Mouse (Mus musculus) MEL (cell line): Measurements from ENCODE around the gene Foxo3. TPM values are rescaled to one million over a fixed set of nuclear protein-coding genes. Genes with fewer than 3 reads are reported as not detected.

ENCODE experiments used
- DNase-seq: peaks from one replicate; pipeline ENCODE4 v3.0.0; 2011; ENCODE audit warnings: low read depth, low spot score
- H3K27ac ChIP-seq: 2 replicates; pipeline ENCODE4 v1.5.1; 2012; ENCODE audit warnings: low read depth, mild to moderate bottlenecking, control low read depth, low read length, moderate library complexity; ENCODE audit not compliant: control insufficient read depth
- H3K27me3 ChIP-seq, 2 experiments: fragments of 150-350 bp in 1 of 2; sonication (generic) in 1 of 2; 2 replicates each; pipeline ENCODE4 v1.6.1; 2012; ENCODE audit warnings: low read length in 2 of 2, mild to moderate bottlenecking in 2 of 2, improper control_type of control experiment in 1 of 2, moderate library complexity in 1 of 2; ENCODE audit not compliant: insufficient read depth in 2 of 2, control insufficient read depth in 1 of 2
- H3K36me3 ChIP-seq, 2 experiments: 2 replicates each; pipeline ENCODE4 v1.6.1; 2012 to 2014; ENCODE audit warnings: low read length in 2 of 2, improper control_type of control experiment in 1 of 2, inconsistent platforms in 1 of 2, mild to moderate bottlenecking in 1 of 2; ENCODE audit not compliant: insufficient read depth in 2 of 2, control insufficient read depth in 1 of 2
- H3K4me1 ChIP-seq, 2 experiments: fragments of 150-350 bp in 1 of 2; sonication (generic) in 1 of 2; 2 replicates each; pipeline ENCODE4 v1.6.1; 2012; ENCODE audit warnings: low read length in 2 of 2, improper control_type of control experiment in 1 of 2, mild to moderate bottlenecking in 1 of 2; ENCODE audit not compliant: insufficient read depth in 2 of 2, control insufficient read depth in 1 of 2
- H3K4me3 ChIP-seq, 2 experiments: fragments of 150-350 bp in 1 of 2; sonication (generic) in 1 of 2; 2 replicates each; pipeline ENCODE4 v1.5.1; 2012; ENCODE audit warnings: low read depth in 2 of 2, low read length in 2 of 2, mild to moderate bottlenecking in 2 of 2, moderate library complexity in 2 of 2, control low read depth in 1 of 2, improper control_type of control experiment in 1 of 2; ENCODE audit not compliant: control insufficient read depth in 1 of 2, insufficient read depth in 1 of 2
- H3K79me2 ChIP-seq: 2 replicates; pipeline ENCODE4 v1.6.1; 2012; ENCODE audit warnings: mild to moderate bottlenecking, low read length, moderate library complexity; ENCODE audit not compliant: control insufficient read depth, poor library complexity, insufficient read depth
- H3K9ac ChIP-seq: 2 replicates; pipeline ENCODE4 v1.6.1; 2012; ENCODE audit warnings: low read depth, mild to moderate bottlenecking, control low read depth, low read length, moderate library complexity; ENCODE audit not compliant: control insufficient read depth, poor library complexity, severe bottlenecking
- H3K9me3 ChIP-seq: fragments of 150-350 bp; sonication (generic); replicated peaks from 2 replicates; pipeline ENCODE4 v1.6.1; 2012; ENCODE audit warnings: mild to moderate bottlenecking, low read length, improper control_type of control experiment, moderate library complexity; ENCODE audit not compliant: insufficient read depth
- BHLHE40 ChIP-seq: IDR thresholded peaks from 2 replicates; pipeline ENCODE4 v1.6.1; 2012; ENCODE audit warnings: low read depth, mild to moderate bottlenecking, inconsistent platforms, low read length, improper control_type of control experiment, borderline replicate concordance
- CHD2 ChIP-seq: IDR thresholded peaks from 2 replicates; pipeline ENCODE4 v1.6.1; 2011; ENCODE audit warnings: low read length, improper control_type of control experiment
- CTCF ChIP-seq, 3 experiments: IDR thresholded peaks in 2 of 3; conservative IDR thresholded peaks in 1 of 3; 2 replicates each; pipeline ENCODE4 v1.5.1; 2011 to 2012; ENCODE audit warnings: low read length in 3 of 3, low read depth in 2 of 3, mild to moderate bottlenecking in 2 of 3, improper control_type of control experiment in 1 of 3, inconsistent platforms in 1 of 3, mixed read lengths in 1 of 3, moderate library complexity in 1 of 3; ENCODE audit not compliant: control insufficient read depth in 1 of 3, insufficient read depth in 1 of 3, poor library complexity in 1 of 3, severe bottlenecking in 1 of 3
- EP300 ChIP-seq, 2 experiments: IDR thresholded peaks; 2 replicates each; pipeline ENCODE4 v1.6.1; 2011; ENCODE audit warnings: improper control_type of control experiment in 2 of 2, low read length in 2 of 2, low read depth in 1 of 2, mild to moderate bottlenecking in 1 of 2
- ETS1 ChIP-seq: IDR thresholded peaks from 2 replicates; pipeline ENCODE4 v1.6.1; 2012; ENCODE audit warnings: low read depth, mild to moderate bottlenecking, inconsistent platforms, low read length, improper control_type of control experiment, moderate library complexity
- GABPA ChIP-seq: IDR thresholded peaks from 2 replicates; pipeline ENCODE4 v1.6.1; 2012; ENCODE audit warnings: low read depth, mild to moderate bottlenecking, inconsistent platforms, low read length, improper control_type of control experiment, moderate library complexity
- GATA1 ChIP-seq: IDR thresholded peaks from 2 replicates; pipeline ENCODE4 v1.6.1; 2011; ENCODE audit warnings: low read depth, low read length, improper control_type of control experiment
- JUND ChIP-seq: IDR thresholded peaks from 2 replicates; pipeline ENCODE4 v1.6.1; 2011; ENCODE audit warnings: low read depth, mild to moderate bottlenecking, improper control_type of control experiment, low read length
- KAT2A ChIP-seq: conservative IDR thresholded peaks from 2 replicates; pipeline ENCODE4 v1.6.1; 2012; ENCODE audit warnings: low read depth, low read length, improper control_type of control experiment, inconsistent platforms
- MAFK ChIP-seq: IDR thresholded peaks from 2 replicates; pipeline ENCODE4 v1.6.1; 2011; ENCODE audit warnings: low read depth, mild to moderate bottlenecking, low read length, improper control_type of control experiment, borderline replicate concordance
- MAX ChIP-seq: IDR thresholded peaks from 2 replicates; pipeline ENCODE4 v1.6.1; 2011; ENCODE audit warnings: low read length, improper control_type of control experiment
- MAZ ChIP-seq: IDR thresholded peaks from 2 replicates; pipeline ENCODE4 v1.6.1; 2012; ENCODE audit warnings: low read depth, mild to moderate bottlenecking, inconsistent platforms, low read length, improper control_type of control experiment
- MXI1 ChIP-seq: IDR thresholded peaks from 2 replicates; pipeline ENCODE4 v1.6.1; 2011; ENCODE audit warnings: mild to moderate bottlenecking, low read depth, low read length, improper control_type of control experiment
- MYC ChIP-seq: IDR thresholded peaks from 2 replicates; pipeline ENCODE4 v1.6.1; 2011; ENCODE audit warnings: low read depth, mild to moderate bottlenecking, low read length, improper control_type of control experiment, moderate library complexity
- NELFE ChIP-seq: IDR thresholded peaks from 2 replicates; pipeline ENCODE4 v1.6.1; 2011; ENCODE audit warnings: low read depth, low read length, improper control_type of control experiment
- NRF1 ChIP-seq: IDR thresholded peaks from 2 replicates; pipeline ENCODE4 v1.6.1; 2014; ENCODE audit warnings: low read depth, mild to moderate bottlenecking, inconsistent platforms, low read length, improper control_type of control experiment, moderate library complexity; ENCODE audit not compliant: poor library complexity, insufficient read depth, severe bottlenecking
- POLR2AphosphoS2 ChIP-seq: IDR thresholded peaks from 2 replicates; pipeline ENCODE4 v1.6.1; 2011; ENCODE audit warnings: low read length, improper control_type of control experiment
- POLR2AphosphoS5 ChIP-seq: IDR thresholded peaks from 2 replicates; pipeline ENCODE4 v1.6.1; 2012; ENCODE audit warnings: low read depth, borderline replicate concordance, mild to moderate bottlenecking, inconsistent platforms, low read length, moderate library complexity, mixed read lengths
- RAD21 ChIP-seq: IDR thresholded peaks from 2 replicates; pipeline ENCODE4 v1.6.1; 2011; ENCODE audit warnings: mild to moderate bottlenecking, low read depth, low read length, improper control_type of control experiment
- SIN3A ChIP-seq: IDR thresholded peaks from 2 replicates; pipeline ENCODE4 v1.6.1; 2012; ENCODE audit warnings: low read length, improper control_type of control experiment, inconsistent platforms
- TCF12 ChIP-seq: IDR thresholded peaks from 2 replicates; pipeline ENCODE4 v1.6.1; 2014; ENCODE audit warnings: low read depth, mild to moderate bottlenecking, inconsistent platforms, low read length, improper control_type of control experiment, moderate library complexity
- UBTF ChIP-seq: IDR thresholded peaks from 2 replicates; pipeline ENCODE4 v1.6.1; 2012; ENCODE audit warnings: low read depth, mild to moderate bottlenecking, inconsistent platforms, low read length, improper control_type of control experiment, moderate library complexity, borderline replicate concordance; ENCODE audit not compliant: insufficient read depth
- USF2 ChIP-seq, 2 experiments: IDR thresholded peaks; 2 replicates each; pipeline ENCODE4 v1.6.1; 2011 to 2012; ENCODE audit warnings: improper control_type of control experiment in 2 of 2, low read length in 2 of 2, borderline replicate concordance in 1 of 2, inconsistent platforms in 1 of 2, low read depth in 1 of 2, mild to moderate bottlenecking in 1 of 2; ENCODE audit not compliant: insufficient read depth in 1 of 2
- ZC3H11A ChIP-seq: IDR thresholded peaks from 2 replicates; pipeline ENCODE4 v1.6.1; 2012; ENCODE audit warnings: low read depth, mild to moderate bottlenecking, inconsistent platforms, low read length, improper control_type of control experiment
- ZMIZ1 ChIP-seq: IDR thresholded peaks from 2 replicates; pipeline ENCODE4 v1.6.1; 2012; ENCODE audit warnings: low read depth, mild to moderate bottlenecking, inconsistent platforms, low read length, improper control_type of control experiment, moderate library complexity
- ZNF384 ChIP-seq: IDR thresholded peaks from 2 replicates; pipeline ENCODE4 v1.6.1; 2012; ENCODE audit warnings: low read depth, mild to moderate bottlenecking, inconsistent platforms, low read length, improper control_type of control experiment
- polyA plus RNA-seq, 2 experiments: library from polyadenylated mRNA; stranded (reverse) in 1 of 2; unstranded in 1 of 2; fragments of >175 nt in 1 of 2; fragments of >200 nt in 1 of 2; gene quantifications; 2 replicates each; pipeline versions ENCODE4 v1.2.1 to v1.2.4; 2012; ENCODE audit warnings: low replicate concordance in 2 of 2, low read depth in 1 of 2; ENCODE audit not compliant: insufficient read length in 2 of 2, insufficient read depth in 1 of 2, missing spikeins in 1 of 2
- total RNA-seq: library from RNA; depleted of rRNA; stranded (reverse); fragments of 300-350 nt; gene quantifications from 2 replicates; pipeline ENCODE4 v1.2.3, GENCODE M21; 2012

Gene Foxo3
- total and polyA plus RNA-seq, 3 experiments, result 21.0 to 103 (median 27.2) TPM

DNA sequence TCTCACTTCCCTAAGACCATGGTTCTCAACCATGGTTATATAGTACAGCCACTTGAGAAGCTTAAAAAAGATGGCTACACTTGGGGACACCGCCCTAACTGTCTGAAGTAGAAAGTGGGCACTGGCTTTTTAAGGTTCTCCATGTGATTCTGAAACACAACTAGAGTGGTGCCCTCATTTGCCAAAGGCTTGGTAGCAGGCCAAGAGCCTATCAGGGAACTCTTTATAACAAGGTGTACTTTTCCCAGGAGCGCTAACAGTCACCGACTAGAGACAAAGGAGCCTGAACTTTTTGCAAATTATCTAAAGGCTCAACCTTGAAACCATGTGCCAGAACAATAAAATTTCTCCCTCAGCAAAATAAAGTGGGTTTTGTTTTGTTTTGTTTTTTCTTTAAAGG lies 14.5 kb downstream of the Foxo3 start:
- TF ChIP-seq TCF12 (no peak), EP300 (IDR thresholded peaks at IDR 0.05; ENCODE audit: low read depth in 1 of 2, low read length in 2 of 2) (no peak), MAX (no peak), POLR2AphosphoS5 (no peak), MXI1 (no peak), MAFK (no peak), NELFE (no peak), MYC (no peak), MAZ (no peak), GATA1 (no peak), RAD21 (no peak), KAT2A (no peak), SIN3A (no peak), GABPA (no peak)
- H3K9ac ChIP-seq, result no peak overlapping the region
- H3K27ac ChIP-seq, result no peak overlapping the region
- H3K4me3 ChIP-seq, result no peak overlapping the region
- DNase-seq, result no peak
- peaks cover 31 to 44% of the 10 kb centered on the region in 2 experiments for H3K4me1 ChIP-seq
- H3K36me3 ChIP-seq, result peaks cover 30 to 55% of the 10 kb centered on the region in 2 experiments
- H3K27me3 ChIP-seq, result no peaks in the 10 kb centered on the region
- H3K9me3 ChIP-seq, result no peaks in the 10 kb centered on the region
- peaks cover 24% of the 10 kb centered on the region; the same call in 1 of the 2 replicates for H3K79me2 ChIP-seq

DNA sequence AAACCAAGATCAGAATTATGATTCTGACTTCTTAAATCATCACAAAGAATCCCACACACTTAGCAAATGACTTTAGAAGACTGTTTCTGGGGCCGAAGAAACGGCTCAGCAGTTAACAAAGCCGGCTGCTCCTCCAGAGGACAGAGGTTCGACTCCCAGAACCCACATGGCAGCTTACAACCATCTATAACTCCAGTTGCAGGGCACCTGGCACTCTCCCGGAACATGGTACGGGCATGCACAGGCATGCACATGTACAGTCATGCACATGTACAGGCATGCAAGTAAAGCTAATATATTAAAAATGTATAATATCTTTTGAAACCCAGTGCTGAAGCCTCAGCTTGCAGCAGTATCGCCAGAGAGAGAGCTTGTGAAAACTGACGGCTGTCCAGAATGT lies 15.5 kb downstream of the Foxo3 start:
- no peak overlapping the region for H3K9ac ChIP-seq
- peak overlapping the region; percentile 52 for H3K27ac ChIP-seq
- TF ChIP-seq RAD21 (no peak), POLR2AphosphoS2 (no peak), POLR2AphosphoS5 (no peak), ZC3H11A (no peak)
- TF ChIP-seq, all 39 proteins: peak for 0
- H3K27me3 ChIP-seq, result no peaks in the 10 kb centered on the region
- H3K4me3 ChIP-seq, result no peak overlapping the region
- peaks cover 26% of the 10 kb centered on the region; the same call in 1 of the 2 replicates for H3K79me2 ChIP-seq
- no peaks in the 10 kb centered on the region for H3K9me3 ChIP-seq
- H3K36me3 ChIP-seq, result peaks cover 26 to 47% of the 10 kb centered on the region in 2 experiments
- no peak for DNase-seq
- peaks cover 31 to 36% of the 10 kb centered on the region in 2 experiments for H3K4me1 ChIP-seq

DNA sequence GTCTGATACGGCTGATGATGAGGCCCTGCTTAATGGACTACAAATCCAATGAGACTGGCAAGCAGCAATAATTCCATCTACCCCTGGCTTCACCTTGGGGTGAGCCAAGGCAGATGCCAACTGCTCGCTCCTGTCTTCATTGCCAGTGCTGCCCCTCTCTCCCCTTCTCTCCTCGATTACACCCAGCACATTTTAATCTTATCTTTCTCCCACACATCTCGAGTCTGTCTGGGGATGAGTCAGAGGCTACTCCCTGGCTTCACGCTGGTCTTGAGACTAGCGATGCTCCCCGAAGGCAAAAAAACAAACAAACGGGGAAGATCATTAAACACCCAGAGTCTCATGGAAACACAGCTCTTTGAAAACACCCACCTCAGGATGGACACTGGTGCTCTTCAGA lies 16.0 kb downstream of the Foxo3 start:
- Histone ChIP-seq H3K27me3 (no peaks in the 10 kb centered on the region), H3K36me3 (peaks cover 20 to 41% of the 10 kb centered on the region in 2 experiments), H3K9me3 (no peaks in the 10 kb centered on the region), H3K79me2 (peaks cover 27% of the 10 kb centered on the region; the same call in 1 of the 2 replicates), H3K27ac (peak overlapping the region; percentile 52), H3K4me3 (no peak overlapping the region), H3K9ac (no peak overlapping the region), H3K4me1 (peaks cover 26 to 30% of the 10 kb centered on the region in 2 experiments)
- peak; percentile 73 for DNase-seq
- 0 out of 2 replicates have a peak, but pooled peaks have one; percentile 37 for TF ChIP-seq BHLHE40
- TF ChIP-seq ETS1, result peak; percentile 91
- no peak for TF ChIP-seq POLR2AphosphoS2
- no peak for TF ChIP-seq ZMIZ1
- no peak for TF ChIP-seq ZNF384
- TF ChIP-seq UBTF, result no peak
- no peak for TF ChIP-seq USF2 (IDR thresholded peaks at IDR 0.05; ENCODE audit: borderline replicate concordance in 1 of 2, insufficient read depth in 1 of 2, low read depth in 1 of 2, low read length in 2 of 2)
- no peak for TF ChIP-seq CHD2
- no peak for TF ChIP-seq CTCF (IDR thresholded peaks at IDR 0.05 in 2 of 3, conservative IDR thresholded peaks at IDR 0.05 in 1 of 3; ENCODE audit: control insufficient read depth in 1 of 3, insufficient read depth in 1 of 3, low read depth in 2 of 3, low read length in 3 of 3, poor library complexity in 1 of 3, severe bottlenecking in 1 of 3)
- TF ChIP-seq JUND, result peak; percentile 89
- peak; percentile 48; the same call in 1 of the 2 replicates for TF ChIP-seq MAFK
- TF ChIP-seq NRF1, result no peak
- TF ChIP-seq ZC3H11A, result no peak
- no peak for TF ChIP-seq POLR2AphosphoS5
